Comparison of ENCODE assay signal across 8 mouse cellular contexts in the genomic region with DNA sequence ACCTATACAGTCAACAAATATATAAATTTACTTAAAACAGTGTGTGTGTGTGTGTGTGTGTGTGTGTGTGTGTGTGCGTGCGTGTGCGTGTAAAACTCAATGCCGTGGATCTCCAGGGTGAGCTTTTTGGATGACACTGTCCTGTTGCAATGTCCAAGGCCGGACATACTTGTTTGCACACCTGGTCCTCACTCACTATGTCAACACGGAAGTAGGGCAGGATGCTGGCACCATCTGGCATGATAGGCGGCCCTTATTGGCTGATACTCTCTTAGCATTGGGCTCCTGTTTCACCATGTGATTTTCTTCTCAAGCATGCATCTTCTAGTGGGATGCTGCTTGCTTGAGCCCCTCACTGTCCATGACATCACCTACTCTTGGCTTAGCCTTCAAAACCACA. TPM values are rescaled to one million over a fixed set of nuclear protein-coding genes. Genes with fewer than 3 reads are reported as not detected.
DNase-seq lines count a peak whose midpoint lies in the region; ATAC-seq and TF ChIP-seq lines count a peak whose summit lies in the region.

No protein-coding gene starts in this region.

- H3K27me3 ChIP-seq in E14TG2a.4 (ENCODE audit: insufficient read depth, low read length): peaks cover 15% of the 10 kb centered on the region
- H3K27me3 ChIP-seq in hindbrain, embryonic 11.5 days (ENCODE audit: control insufficient read depth, insufficient read depth, low read length): no peaks in the 10 kb centered on the region
- no peaks in the 10 kb centered on the region for H3K27me3 ChIP-seq in megakaryocyte, embryonic 14.5 days (replicated peaks)

- WGBS in hindbrain, embryonic 11.5 days: 60% methylated on average over 7 of the region's 7 CpGs

- H3K4me3 ChIP-seq in gastrocnemius, adult 2 months: peak overlapping the region; percentile 99
- H3K4me3 ChIP-seq in E14TG2a.4 (replicated peaks; ENCODE audit: low read length): peak overlapping the region; percentile 90
- peak overlapping the region; percentile 66 for H3K4me3 ChIP-seq in hindbrain, embryonic 11.5 days (ENCODE audit: low read depth, low read length)
- H3K4me3 ChIP-seq in megakaryocyte, embryonic 14.5 days (replicated peaks): peak overlapping the region; percentile 97

- peaks cover 23% of the 10 kb centered on the region for H3K9me3 ChIP-seq in E14TG2a.4 (ENCODE audit: low read length)
- H3K9me3 ChIP-seq in hindbrain, embryonic 11.5 days (ENCODE audit: control insufficient read depth, low read length): no peaks in the 10 kb centered on the region
- H3K9me3 ChIP-seq in megakaryocyte, embryonic 14.5 days: no peaks in the 10 kb centered on the region

- intact Hi-C loops in gastrocnemius, adult 2 months (cut with DNase I): loop anchor here (1.0 to 10.0 kb wide), 4 partner anchors 37 to 695 kb away; a partner anchor contains a TSS

- no peak overlapping the region for H3K9ac ChIP-seq in hindbrain, embryonic 11.5 days (ENCODE audit: low read depth, low read length)

- no peak overlapping the region for H3K27ac ChIP-seq in gastrocnemius, adult 2 months
- no peak overlapping the region for H3K27ac ChIP-seq in hindbrain, embryonic 11.5 days (ENCODE audit: low read depth, low read length)

- peaks cover 32% of the 10 kb centered on the region for H3K4me1 ChIP-seq in E14TG2a.4 (replicated peaks; ENCODE audit: low read depth, low read length)
- no peaks in the 10 kb centered on the region for H3K4me1 ChIP-seq in hindbrain, embryonic 11.5 days (replicated peaks; ENCODE audit: control insufficient read depth, insufficient read depth, low read length)
- H3K4me1 ChIP-seq in megakaryocyte, embryonic 14.5 days: peaks cover 66% of the 10 kb centered on the region

- ATAC-seq in hindbrain, embryonic 11.5 days (ENCODE audit: low FRiP score): no peak

- no peaks in the 10 kb centered on the region for H3K36me3 ChIP-seq in E14TG2a.4 (ENCODE audit: insufficient read depth, low read length)
- no peaks in the 10 kb centered on the region for H3K36me3 ChIP-seq in hindbrain, embryonic 11.5 days (ENCODE audit: control insufficient read depth, insufficient read depth, low read length)
- H3K36me3 ChIP-seq in megakaryocyte, embryonic 14.5 days (replicated peaks; ENCODE audit: low read length): no peaks in the 10 kb centered on the region

- TF ChIP-seq CTCF in gastrocnemius, adult 2 months (IDR thresholded peaks at IDR 0.05): no peak
- TF ChIP-seq CTCF in E14TG2a.4 (conservative IDR thresholded peaks at IDR 0.05; ENCODE audit: low read length): no peak

- no peak for DNase-seq in gastrocnemius, adult 2 months
- no peak for DNase-seq in gastrocnemius, postnatal 10 days
- peak; percentile 9 for DNase-seq in hindbrain, embryonic 11.5 days (ENCODE audit: low spot score)
- no peak for DNase-seq in frontal cortex, postnatal 14 days (ENCODE audit: low spot score in 2 of 2)
- no peak for DNase-seq in adrenal gland, postnatal 36 days
- DNase-seq in layer of hippocampus, postnatal 10 days (ENCODE audit: low spot score in 2 of 2): no peak

- H3K4me2 ChIP-seq in hindbrain, embryonic 11.5 days (replicated peaks; ENCODE audit: low read depth, low read length): no peak overlapping the region

RNA-seq across cellular contexts. Expression of a gene that starts 13.8 kb away (rescaled TPM):
- not detected for total RNA-seq in gastrocnemius, adult 2 months (2021)
- not detected for total RNA-seq in gastrocnemius, postnatal 10 days (2021)
- polyA plus RNA-seq in hindbrain, embryonic 11.5 days (2014; fragmentation: Nextera tagmentation; extraction: Ambion mirVana): not detected in 2 replicates
- not detected in 2 replicates for polyA plus RNA-seq in megakaryocyte, embryonic 14.5 days (2012; ENCODE audit: insufficient read depth, low replicate concordance)
- total RNA-seq in adrenal gland, postnatal 36 days (2021): under 1 TPM in 1 of 2 experiments, not detected in 1; 0.23 TPM
- total RNA-seq in layer of hippocampus, postnatal 10 days (2021): not detected

RNA-seq across cellular contexts. Expression of a gene that starts 13.8 kb away (rescaled TPM):
- total RNA-seq in gastrocnemius, adult 2 months (2021): not detected
- not detected for total RNA-seq in gastrocnemius, postnatal 10 days (2021)
- not detected in 2 replicates for polyA plus RNA-seq in hindbrain, embryonic 11.5 days (2014; fragmentation: Nextera tagmentation; extraction: Ambion mirVana)
- not detected in 2 replicates for polyA plus RNA-seq in megakaryocyte, embryonic 14.5 days (2012; ENCODE audit: insufficient read depth, low replicate concordance)
- not detected for total RNA-seq in adrenal gland, postnatal 36 days (2021)
- not detected for total RNA-seq in layer of hippocampus, postnatal 10 days (2021)

RNA-seq across cellular contexts. Expression of a gene that starts 47.5 kb away (rescaled TPM):
- total RNA-seq in gastrocnemius, adult 2 months (2021): not detected
- total RNA-seq in gastrocnemius, postnatal 10 days (2021): under 1 TPM in 1 of 2 experiments, not detected in 1; 0.16 TPM
- polyA plus RNA-seq in hindbrain, embryonic 11.5 days (2014; fragmentation: Nextera tagmentation; extraction: Ambion mirVana): 0.08 TPM in 1 of 2 replicates, not detected in the other
- polyA plus RNA-seq in megakaryocyte, embryonic 14.5 days (2012; ENCODE audit: insufficient read depth, low replicate concordance): not detected in 2 replicates
- total RNA-seq in adrenal gland, postnatal 36 days (2021): not detected
- total RNA-seq in layer of hippocampus, postnatal 10 days (2021): not detected

RNA-seq across cellular contexts. Expression of a gene that starts 50.9 kb away (rescaled TPM):
- total RNA-seq in gastrocnemius, adult 2 months (2021): not detected
- total RNA-seq in gastrocnemius, postnatal 10 days (2021): under 1 TPM in 1 of 2 experiments, not detected in 1; 0.14 TPM
- 0.06 TPM in 1 of 2 replicates, not detected in the other for polyA plus RNA-seq in hindbrain, embryonic 11.5 days (2014; fragmentation: Nextera tagmentation; extraction: Ambion mirVana)
- polyA plus RNA-seq in megakaryocyte, embryonic 14.5 days (2012; ENCODE audit: insufficient read depth, low replicate concordance): not detected in 2 replicates
- under 1 TPM; 0.16 to 0.20 TPM for total RNA-seq in adrenal gland, postnatal 36 days (2021)
- total RNA-seq in layer of hippocampus, postnatal 10 days (2021): under 1 TPM in 1 of 2 experiments, not detected in 1; 0.20 TPM

RNA-seq across cellular contexts. Expression of a gene that starts 51.0 kb away (rescaled TPM):
- total RNA-seq in gastrocnemius, adult 2 months (2021): not detected
- total RNA-seq in gastrocnemius, postnatal 10 days (2021): under 1 TPM; 0.14 to 0.54 TPM
- polyA plus RNA-seq in hindbrain, embryonic 11.5 days (2014; fragmentation: Nextera tagmentation; extraction: Ambion mirVana): 0.77 and 0.80 TPM in 2 replicates
- polyA plus RNA-seq in megakaryocyte, embryonic 14.5 days (2012; ENCODE audit: insufficient read depth, low replicate concordance): 0.43 TPM in 1 of 2 replicates, not detected in the other
- total RNA-seq in adrenal gland, postnatal 36 days (2021): under 1 TPM in 1 of 2 experiments, not detected in 1; 0.30 TPM
- total RNA-seq in layer of hippocampus, postnatal 10 days (2021): 1 to 10 TPM; 1.6 to 1.7 TPM
